Mouse (Mus musculus) layer of hippocampus, adult 11-12 months (tissue): ENCODE measurements at regions not wholly inside any gene's neighbourhood (a gene's known extent, or its start where the extent isn't known, plus 50 kb on each side); places are given as distances from the start of the nearest gene placed in this dataset.

ENCODE experiments used
- DNase-seq: peaks from one replicate; pipeline ENCODE4 v3.0.0; 2022; ENCODE audit warnings: low spot score

DNA sequence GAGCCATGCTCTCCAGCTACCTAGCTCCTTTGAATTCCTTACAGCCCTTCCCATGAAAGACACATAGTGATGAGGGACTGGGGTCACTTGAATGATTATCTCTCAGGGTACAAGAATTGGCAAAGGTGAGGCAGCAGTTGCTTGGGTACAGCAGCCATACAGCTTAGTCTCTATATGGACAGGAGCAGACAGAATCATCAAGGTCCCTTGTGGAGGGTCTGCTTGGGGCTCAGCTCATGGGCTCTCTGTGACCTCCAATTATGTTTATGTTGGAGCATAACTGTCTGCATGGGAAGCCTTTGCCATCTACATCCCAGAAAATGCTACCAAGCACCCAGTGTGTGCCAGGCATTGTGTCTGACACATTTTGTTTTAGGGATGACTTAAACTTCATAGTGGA lies 118.4 kb upstream of the Lhcgr start:
- DNase-seq: no peak

GRCm38 (mm10) chr17:88901742-88902141 lies 110.0 kb upstream of the Lhcgr start:
- DNase-seq: no peak

- DNase-seq: no peak
Measured at GRCm38 (mm10) chr17:88900904-88901303, 109.1 kb upstream of the Lhcgr start.

DNA sequence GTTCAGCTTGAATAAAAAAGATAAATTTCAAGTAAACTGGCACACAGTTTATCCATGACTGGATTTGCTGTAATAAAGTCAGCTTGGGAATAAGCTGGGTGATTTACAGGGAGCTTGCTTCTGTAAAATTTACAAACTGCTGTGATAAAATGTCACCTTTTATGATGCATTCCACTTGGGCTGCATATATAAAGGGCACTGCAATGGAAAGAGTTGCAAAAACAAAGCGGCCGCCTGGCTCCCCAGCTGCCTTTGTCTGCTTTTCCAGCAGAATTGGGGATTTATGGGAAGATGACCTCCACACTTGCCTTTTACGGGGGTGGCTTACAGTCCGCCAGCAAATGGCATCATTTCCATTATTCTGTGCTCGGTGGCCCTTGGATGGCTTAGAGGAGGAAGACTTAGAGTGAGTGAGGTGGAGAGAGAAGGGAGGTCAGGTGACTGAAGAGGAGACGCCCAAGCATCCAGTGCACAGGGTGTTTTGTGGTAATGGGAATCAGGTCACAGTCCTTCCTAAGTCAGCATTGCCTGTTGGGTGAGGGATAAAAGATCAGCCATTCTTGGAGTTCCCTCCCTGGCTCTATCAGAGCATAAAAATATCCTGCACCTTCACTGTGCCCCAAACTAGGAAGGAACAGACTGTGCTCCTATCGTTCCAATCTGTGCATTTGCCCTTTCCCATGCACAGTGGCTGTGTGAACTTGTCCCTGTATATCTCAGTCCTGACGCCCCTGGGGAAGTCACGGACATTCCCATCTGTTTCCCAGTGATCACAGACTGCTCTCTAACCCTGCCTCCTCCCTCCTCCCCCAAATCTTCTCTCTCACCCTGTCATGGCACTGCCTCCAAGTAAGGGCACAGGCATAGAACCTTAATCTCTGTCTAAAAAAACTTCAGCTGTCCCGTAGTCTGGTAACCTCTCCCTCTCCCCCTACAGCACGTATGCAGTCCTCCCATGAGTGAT lies 107.2 kb upstream of the Lhcgr start:
- DNase-seq: no peak

DNA sequence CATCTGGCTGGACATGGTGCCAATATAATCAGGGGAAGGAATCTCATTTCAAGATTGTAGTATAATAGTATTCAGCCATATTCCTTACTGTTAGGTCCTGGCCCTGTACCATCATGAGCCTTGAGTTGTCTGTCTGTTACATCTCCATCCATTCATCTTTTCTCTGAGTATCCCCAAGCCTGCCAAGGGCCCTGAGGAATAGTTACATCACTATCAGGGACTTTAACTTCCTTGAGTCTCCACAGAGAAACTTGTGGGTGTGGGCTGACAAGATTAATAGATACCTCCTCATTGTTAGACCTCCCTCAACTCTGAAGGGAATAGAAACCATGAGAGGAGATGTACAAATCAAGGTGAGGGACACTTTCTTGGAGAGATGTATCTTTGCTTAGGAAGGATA lies 101.7 kb upstream of the Lhcgr start:
- DNase-seq: no peak

GRCm38 (mm10) chr17:88885526-88885925 lies 93.7 kb upstream of the Lhcgr start:
- no peak for DNase-seq

DNA sequence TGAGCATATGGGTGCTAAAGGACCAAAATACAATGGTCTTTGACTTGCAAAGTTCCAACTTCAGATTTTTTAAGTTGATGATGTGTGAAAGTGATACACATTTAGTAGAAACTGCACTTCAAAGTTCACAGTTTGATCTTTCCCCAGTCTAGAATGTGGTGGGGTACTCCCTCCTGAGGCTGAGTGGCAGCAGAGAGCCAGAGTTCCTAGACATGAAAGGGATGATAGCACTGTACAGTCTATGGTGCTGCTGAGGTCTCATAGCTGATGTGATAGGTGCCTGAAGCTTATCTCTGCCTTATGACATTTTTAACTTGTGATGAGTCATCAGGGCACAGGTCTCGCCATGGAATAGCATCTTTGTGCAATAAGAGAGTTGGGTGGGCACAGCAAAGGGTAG lies 87.9 kb upstream of the Lhcgr start:
- no peak for DNase-seq

- no peak for DNase-seq
Measured at GRCm38 (mm10) chr17:88870342-88870985, 78.7 kb upstream of the Lhcgr start.

GRCm38 (mm10) chr17:88864631-88865030 lies 72.8 kb upstream of the Lhcgr start:
- DNase-seq: no peak

DNA sequence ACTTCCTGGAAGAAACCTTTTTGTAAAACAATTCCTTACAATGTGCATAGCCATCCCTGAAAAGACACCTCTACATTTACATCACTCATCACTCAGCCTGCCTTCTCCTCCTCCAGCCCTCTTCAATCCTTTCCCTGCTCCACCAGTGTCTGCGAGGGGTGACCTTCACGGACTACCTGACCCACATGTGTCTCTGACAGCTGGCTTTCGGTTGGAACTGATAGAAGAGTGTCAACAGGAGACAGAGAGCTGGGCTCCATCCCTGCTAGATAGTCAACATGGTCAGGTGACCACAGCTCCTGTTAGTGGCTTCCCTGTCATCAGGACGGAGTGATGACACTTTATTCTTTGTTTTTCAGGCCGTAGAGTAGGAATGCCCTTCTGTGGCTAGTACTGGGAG lies 72.4 kb upstream of the Lhcgr start:
- DNase-seq: no peak

DNA sequence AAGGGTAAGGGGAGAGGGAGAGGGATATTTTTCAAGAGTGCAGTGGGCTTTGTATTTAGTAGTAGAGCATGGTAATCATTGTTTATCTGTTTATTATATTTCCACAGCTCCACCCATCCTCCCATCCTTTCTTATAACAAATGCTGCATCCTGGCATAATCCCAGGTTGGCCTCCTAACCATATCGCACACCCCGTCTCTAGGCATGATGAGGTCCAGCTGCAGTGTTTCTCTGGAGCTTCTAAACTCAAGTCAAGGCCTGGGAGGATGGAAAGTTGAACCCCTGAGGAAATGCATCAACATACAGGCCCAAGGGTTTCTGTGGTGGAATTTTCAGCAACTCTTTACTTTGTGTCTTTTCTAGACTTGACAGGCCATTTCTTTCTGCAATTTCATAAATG lies 69.3 kb upstream of the Lhcgr start:
- no peak for DNase-seq

GRCm38 (mm10) chr17:88860576-88860975 lies 68.8 kb upstream of the Lhcgr start:
- no peak for DNase-seq

DNA sequence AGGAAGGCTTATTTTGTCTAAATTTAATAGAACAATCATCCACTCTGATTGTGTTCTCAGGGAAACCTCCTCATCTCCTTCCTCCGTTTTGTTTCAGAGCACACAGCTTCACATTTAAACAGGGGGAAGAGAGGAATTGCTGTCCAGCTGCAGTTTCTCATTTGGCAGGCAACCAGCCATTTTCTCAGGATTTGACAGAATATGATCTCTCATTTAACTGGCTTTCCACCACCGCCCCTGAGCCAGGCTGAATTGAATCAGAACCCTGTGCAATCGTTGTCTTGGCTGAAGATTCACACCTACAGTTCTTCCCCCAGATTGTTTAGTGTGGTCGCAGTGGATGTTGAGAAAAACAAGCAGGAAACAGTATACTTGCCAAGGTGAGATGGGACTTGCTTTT lies 66.9 kb upstream of the Lhcgr start:
- peak; percentile 21 for DNase-seq

DNA sequence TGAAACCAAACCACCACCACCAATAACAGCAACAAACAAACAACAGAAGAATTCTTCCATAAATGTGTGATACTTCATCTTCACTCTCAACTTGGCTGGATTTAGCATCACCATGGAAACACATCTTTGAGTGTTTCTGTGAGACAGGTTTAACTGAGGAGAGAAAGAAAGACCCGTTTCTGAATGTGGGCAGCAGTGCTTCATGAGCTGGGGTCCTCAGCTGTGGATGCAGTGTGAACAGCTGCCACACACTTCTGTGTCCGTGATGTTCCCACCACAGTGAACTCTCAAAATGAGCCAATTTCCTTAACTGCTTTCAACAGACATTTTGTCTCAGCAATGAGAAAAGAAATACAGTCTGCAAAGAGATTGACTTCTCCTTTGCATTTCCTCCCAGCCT lies 55.5 kb upstream of the Lhcgr start:
- DNase-seq: no peak

GRCm38 (mm10) chr17:88845278-88845677 lies 53.5 kb upstream of the Lhcgr start:
- no peak for DNase-seq
